Mouse (Mus musculus): ENCODE data around the gene Xrcc1. TPM values are rescaled to one million over a fixed set of nuclear protein-coding genes. Genes with fewer than 3 reads are reported as not detected.

The Xrcc1 gene
- polyA plus RNA-seq, 1 experiment: 159 TPM

DNA sequence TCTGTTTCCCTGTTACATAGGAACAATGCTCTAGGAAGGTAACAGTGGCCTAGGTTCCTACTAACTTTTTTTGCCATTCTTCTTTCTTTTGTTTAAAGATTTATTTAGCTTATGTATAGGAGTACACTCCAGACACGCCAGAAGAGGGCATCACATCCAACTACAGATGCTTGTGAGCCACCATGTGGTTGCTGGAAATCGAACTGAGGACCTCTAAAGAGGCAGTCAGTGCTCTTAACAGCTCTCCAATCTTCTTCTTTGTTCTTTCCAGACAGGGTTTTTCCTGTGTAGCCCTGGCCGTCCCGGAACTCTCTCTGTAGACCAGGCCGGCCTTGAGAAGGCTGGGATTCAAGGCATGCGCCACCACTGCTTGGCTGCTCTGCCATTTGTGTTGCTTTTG lies 21.1 kb upstream of the Xrcc1 start:
- Histone ChIP-seq H3K4me1 (peaks cover 28% of the 10 kb centered on the region), H3K36me3 (replicated peaks; ENCODE audit: low read length) (no peaks in the 10 kb centered on the region), H3K27me3 (replicated peaks) (peaks cover 15% of the 10 kb centered on the region), H3K4me3 (replicated peaks) (no peak overlapping the region), H3K9me3 (no peaks in the 10 kb centered on the region)
- TF ChIP-seq FLI1 (IDR thresholded peaks at IDR 0.05; ENCODE audit: low read length): no peak
- TF ChIP-seq GATA1 (IDR thresholded peaks at IDR 0.05; ENCODE audit: borderline replicate concordance, low read length): no peak

DNA sequence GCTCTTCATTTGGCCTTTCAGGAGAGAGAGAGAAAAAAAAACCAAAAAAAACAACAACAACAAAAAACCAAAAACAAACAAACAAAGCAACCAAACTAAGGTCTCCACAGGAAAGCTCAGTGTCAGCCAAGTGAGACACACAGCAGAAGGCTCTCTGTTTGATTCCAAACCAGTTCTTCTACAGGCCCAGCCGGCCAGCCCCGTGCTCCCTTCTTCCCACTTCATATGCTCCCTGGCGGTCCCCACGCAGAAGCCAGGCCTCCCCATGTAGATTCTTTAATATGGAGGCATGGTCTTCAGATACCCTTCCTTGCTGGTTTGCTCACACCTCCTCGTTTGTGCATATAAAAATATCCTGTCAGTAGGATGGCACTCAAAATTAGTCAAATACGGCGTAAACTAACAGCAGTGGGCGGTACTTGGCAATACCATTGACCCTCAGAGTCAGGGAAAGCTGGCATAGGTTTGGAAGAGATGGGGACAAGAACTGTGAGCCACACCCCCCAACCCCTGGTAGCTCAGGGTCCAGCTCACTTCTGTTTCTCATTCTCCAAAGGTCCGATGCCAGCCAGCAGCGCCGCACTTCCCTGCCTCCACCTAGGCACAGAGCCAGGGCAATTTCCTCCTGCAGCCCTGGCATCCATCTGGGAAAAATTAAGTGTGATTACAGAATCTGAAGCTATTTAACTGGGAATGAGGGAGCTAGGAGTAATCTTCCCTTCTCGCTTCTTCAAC lies 20.2 kb upstream of the Xrcc1 start:
- TF ChIP-seq FLI1 (IDR thresholded peaks at IDR 0.05; ENCODE audit: low read length): no peak
- no peak for TF ChIP-seq GATA1 (IDR thresholded peaks at IDR 0.05; ENCODE audit: borderline replicate concordance, low read length)
- no peaks in the 10 kb centered on the region for H3K9me3 ChIP-seq
- no peaks in the 10 kb centered on the region for H3K36me3 ChIP-seq (replicated peaks; ENCODE audit: low read length)
- no peak overlapping the region for H3K4me3 ChIP-seq (replicated peaks)
- H3K27me3 ChIP-seq (replicated peaks): peaks cover 15% of the 10 kb centered on the region
- peaks cover 29% of the 10 kb centered on the region for H3K4me1 ChIP-seq

DNA sequence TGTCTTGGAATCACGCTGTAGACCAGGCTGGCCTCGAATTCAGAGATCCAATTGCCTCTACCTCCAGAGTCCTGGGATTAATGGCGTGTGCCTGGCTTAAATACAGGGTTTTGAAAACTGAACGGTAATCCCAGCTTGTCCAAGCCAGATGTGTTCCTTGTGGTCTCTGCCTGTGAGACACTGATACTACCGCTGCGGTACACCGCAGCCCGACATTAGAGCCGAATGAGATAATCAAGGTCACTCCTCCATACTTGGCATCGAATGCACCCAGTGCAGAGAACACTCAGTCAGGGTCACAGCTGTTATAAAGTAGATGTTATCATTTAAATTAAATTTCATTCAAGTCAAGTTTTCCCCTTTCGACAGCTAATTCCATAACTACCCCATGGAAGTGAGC lies 17.2 kb upstream of the Xrcc1 start:
- H3K4me1 ChIP-seq: peaks cover 42% of the 10 kb centered on the region
- no peak overlapping the region for H3K4me3 ChIP-seq (replicated peaks)
- H3K9me3 ChIP-seq: no peaks in the 10 kb centered on the region
- TF ChIP-seq GATA1 (IDR thresholded peaks at IDR 0.05; ENCODE audit: borderline replicate concordance, low read length) (no peak), FLI1 (IDR thresholded peaks at IDR 0.05; ENCODE audit: low read length) (no peak)
- peaks cover 16% of the 10 kb centered on the region for H3K36me3 ChIP-seq (replicated peaks; ENCODE audit: low read length)
- peaks cover 3% of the 10 kb centered on the region for H3K27me3 ChIP-seq (replicated peaks)

DNA sequence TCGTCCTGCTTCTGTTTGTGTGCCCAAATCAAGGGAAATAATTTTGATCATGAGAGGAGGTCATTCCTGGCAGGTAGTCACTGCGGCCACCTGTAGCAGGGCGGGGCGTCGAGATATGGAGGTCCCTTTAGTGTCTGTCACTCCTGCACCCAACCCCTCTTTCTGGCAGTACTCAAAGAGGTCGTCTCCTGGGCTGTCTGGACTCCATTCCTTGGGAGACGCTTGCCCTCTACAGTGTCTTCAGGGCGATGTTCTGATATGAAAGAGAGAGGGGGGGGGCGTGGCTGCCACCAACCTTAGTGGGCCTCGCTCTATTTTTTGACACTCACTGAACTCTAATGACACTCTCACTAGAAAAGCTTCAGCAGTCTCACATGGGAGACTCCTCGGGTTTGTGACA lies 16.5 kb upstream of the Xrcc1 start:
- H3K9me3 ChIP-seq: no peaks in the 10 kb centered on the region
- peak overlapping the region; percentile 94 for H3K4me3 ChIP-seq (replicated peaks)
- no peaks in the 10 kb centered on the region for H3K27me3 ChIP-seq (replicated peaks)
- peaks cover 23% of the 10 kb centered on the region for H3K36me3 ChIP-seq (replicated peaks; ENCODE audit: low read length)
- peaks cover 42% of the 10 kb centered on the region for H3K4me1 ChIP-seq
- TF ChIP-seq FLI1 (IDR thresholded peaks at IDR 0.05; ENCODE audit: low read length) (no peak), GATA1 (IDR thresholded peaks at IDR 0.05; ENCODE audit: borderline replicate concordance, low read length) (no peak)

DNA sequence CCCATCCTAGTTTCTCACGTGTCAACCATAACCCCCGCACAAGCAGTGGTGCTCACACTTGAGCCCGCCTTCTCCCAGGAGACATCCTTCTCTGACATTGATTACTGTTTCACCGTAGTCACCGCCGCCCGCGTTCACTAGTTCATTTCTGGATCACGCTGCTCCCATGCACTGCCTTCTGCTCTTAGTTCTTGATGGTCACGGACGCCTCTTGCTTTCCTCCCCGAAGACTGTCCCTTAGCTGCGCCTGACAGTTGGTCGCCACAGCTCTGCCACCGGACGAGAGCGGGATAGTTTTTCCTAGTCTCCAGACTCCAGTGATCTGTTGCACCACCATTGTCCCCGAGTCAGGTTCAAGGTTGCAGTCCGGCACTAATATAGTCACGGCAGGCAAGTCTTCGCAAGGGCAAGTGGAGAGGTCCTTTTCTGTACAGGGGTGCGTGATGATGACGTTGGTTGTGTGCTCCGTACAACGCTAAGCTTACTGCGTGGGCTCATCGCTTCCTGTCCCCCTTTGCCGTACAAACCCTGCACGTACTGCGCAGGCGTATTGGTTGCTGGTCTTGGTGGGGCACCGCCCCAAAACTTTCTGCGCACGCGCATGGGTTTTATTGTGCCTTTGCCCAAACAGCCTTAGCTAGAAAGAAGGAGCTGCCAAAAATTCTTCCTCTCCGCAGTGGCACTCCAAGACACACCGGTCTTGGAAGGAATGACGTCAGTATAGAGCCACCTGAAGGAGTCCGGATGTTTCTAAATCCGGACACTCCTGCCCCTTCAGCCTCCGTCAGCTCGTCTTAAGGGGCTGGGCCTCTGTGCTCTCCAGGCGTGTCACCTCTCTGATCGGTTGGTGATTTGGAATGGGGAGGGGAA lies 15.8 kb upstream of the Xrcc1 start, which contains the start of gene Irgq:
Irgq (plus strand) TSS at position 628 of the 870 bp plus-strand sequence.
- TF ChIP-seq GATA1 (IDR thresholded peaks at IDR 0.05; ENCODE audit: borderline replicate concordance, low read length): no peak
- peak; percentile 22; the same call in 1 of the 2 replicates for TF ChIP-seq FLI1 (IDR thresholded peaks at IDR 0.05; ENCODE audit: low read length)
- Histone ChIP-seq H3K27me3 (replicated peaks) (no peaks in the 10 kb centered on the region), H3K4me1 (peaks cover 42% of the 10 kb centered on the region), H3K9me3 (no peaks in the 10 kb centered on the region), H3K36me3 (replicated peaks; ENCODE audit: low read length) (peaks cover 30% of the 10 kb centered on the region), H3K4me3 (replicated peaks) (peak within 1 kb of the TSS; percentile 94)

DNA sequence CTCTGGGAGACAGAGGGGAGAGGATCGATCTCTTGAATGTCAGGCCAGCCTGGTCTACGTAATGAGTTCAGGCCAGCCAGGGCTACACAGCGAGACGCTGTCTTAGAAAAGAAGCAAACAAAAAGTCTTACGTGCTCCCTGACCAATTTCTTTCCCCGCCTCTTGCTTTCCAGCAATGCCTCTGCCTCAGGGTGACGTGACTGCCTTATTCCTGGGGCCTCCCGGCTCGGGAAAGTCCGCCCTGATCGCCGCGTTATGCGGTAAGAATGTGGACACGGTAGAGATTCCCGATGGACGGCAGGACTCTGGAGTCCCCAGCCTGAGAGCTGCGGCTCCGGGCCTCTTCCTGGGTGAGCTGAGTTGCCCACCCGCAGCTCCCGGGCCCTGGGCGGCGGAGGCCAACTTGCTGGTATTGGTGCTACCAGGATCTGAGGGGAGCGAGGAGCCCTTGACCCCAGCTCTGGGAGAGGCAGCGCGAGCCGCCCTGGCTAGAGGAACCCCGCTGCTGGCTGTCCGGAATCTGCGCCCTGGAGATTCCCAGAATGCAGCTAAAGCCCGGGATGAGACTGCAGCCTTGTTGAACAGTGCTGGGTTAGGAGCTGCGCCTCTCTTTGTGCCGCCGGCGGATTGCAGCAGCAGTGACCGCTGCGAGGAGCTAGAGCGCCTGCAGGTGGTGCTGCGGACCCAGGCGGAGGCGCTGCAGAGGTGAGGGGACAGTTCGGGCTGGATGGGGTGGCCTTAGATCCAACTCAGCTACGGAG lies 14.7 kb upstream of the Xrcc1 start:
- H3K4me3 ChIP-seq (replicated peaks): peak overlapping the region; percentile 94
- no peaks in the 10 kb centered on the region for H3K9me3 ChIP-seq
- TF ChIP-seq GATA1 (IDR thresholded peaks at IDR 0.05; ENCODE audit: borderline replicate concordance, low read length): no peak
- no peak for TF ChIP-seq FLI1 (IDR thresholded peaks at IDR 0.05; ENCODE audit: low read length)
- H3K36me3 ChIP-seq (replicated peaks; ENCODE audit: low read length): peaks cover 41% of the 10 kb centered on the region
- H3K4me1 ChIP-seq: peaks cover 40% of the 10 kb centered on the region
- no peaks in the 10 kb centered on the region for H3K27me3 ChIP-seq (replicated peaks)

DNA sequence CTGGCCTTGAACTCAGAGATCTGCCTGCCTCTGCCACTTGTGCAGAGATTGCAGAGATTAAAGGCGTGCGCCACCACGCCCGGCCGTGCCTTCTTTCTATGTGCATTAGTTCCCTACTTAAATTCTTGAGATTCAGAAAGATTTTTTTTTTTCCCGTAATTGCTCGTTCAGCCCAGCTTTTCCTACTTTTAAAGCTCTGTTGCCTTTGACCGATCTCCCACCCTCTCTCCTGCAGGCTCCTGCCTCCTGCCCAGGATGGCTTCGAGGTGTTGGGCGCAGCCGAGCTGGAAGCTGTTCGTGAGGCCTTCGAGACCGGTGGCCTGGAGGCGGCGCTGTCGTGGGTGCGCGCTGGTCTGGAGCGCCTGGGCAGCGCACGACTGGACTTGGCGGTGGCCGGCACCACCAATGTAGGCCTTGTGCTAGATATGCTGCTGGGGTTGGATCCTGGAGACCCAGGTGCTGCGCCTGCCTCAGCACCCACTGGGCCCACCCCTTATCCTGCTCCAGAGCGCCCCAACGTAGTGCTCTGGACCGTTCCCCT lies 13.0 kb upstream of the Xrcc1 start:
- peaks cover 1% of the 10 kb centered on the region for H3K27me3 ChIP-seq (replicated peaks)
- TF ChIP-seq GATA1 (IDR thresholded peaks at IDR 0.05; ENCODE audit: borderline replicate concordance, low read length) (no peak), FLI1 (IDR thresholded peaks at IDR 0.05; ENCODE audit: low read length) (no peak)
- H3K9me3 ChIP-seq: no peaks in the 10 kb centered on the region
- peaks cover 42% of the 10 kb centered on the region for H3K36me3 ChIP-seq (replicated peaks; ENCODE audit: low read length)
- H3K4me1 ChIP-seq: peaks cover 35% of the 10 kb centered on the region
- no peak overlapping the region for H3K4me3 ChIP-seq (replicated peaks)

DNA sequence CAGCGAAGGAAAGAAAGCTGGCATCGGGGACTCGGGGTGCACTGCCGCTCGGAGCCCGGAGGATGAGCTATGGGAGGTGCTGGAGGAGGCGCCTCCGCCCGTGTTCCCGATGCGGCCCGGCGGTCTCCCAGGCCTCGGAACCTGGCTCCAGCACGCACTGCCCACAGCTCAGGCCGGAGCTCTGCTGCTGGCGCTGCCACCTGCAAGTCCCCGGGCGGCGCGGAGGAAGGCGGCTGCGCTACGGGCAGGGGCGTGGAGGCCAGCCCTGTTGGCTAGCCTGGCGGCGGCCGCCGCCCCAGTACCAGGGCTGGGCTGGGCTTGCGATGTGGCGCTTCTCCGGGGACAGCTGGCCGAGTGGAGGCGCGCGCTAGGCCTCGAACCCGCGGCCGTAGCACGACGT lies 12.3 kb upstream of the Xrcc1 start:
- Histone ChIP-seq H3K27me3 (replicated peaks) (peaks cover 1% of the 10 kb centered on the region), H3K36me3 (replicated peaks; ENCODE audit: low read length) (peaks cover 42% of the 10 kb centered on the region), H3K4me3 (replicated peaks) (no peak overlapping the region), H3K4me1 (peaks cover 37% of the 10 kb centered on the region), H3K9me3 (no peaks in the 10 kb centered on the region)
- TF ChIP-seq GATA1 (IDR thresholded peaks at IDR 0.05; ENCODE audit: borderline replicate concordance, low read length) (no peak), FLI1 (IDR thresholded peaks at IDR 0.05; ENCODE audit: low read length) (no peak)

DNA sequence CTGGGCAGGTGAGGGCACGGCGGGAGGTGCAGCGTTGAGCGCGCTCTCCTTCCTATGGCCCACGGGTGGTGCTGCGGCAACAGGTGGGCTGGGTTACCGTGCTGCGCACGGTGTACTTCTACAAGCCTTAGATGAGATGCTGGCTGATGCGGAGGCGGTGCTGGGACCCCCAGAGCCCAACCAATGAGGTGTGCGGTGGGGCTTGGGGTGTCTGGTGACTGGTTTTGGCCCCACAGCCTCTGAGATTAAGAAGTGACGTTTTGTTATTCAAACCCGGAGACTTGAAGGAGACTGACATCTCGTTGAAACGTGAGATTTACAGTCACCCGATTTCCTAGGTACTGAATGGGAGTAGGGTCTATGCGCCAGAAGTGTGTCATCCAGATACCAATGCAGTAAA lies 11.8 kb upstream of the Xrcc1 start:
- peaks cover 42% of the 10 kb centered on the region for H3K36me3 ChIP-seq (replicated peaks; ENCODE audit: low read length)
- H3K4me3 ChIP-seq (replicated peaks): no peak overlapping the region
- no peaks in the 10 kb centered on the region for H3K9me3 ChIP-seq
- TF ChIP-seq FLI1 (IDR thresholded peaks at IDR 0.05; ENCODE audit: low read length) (no peak), GATA1 (IDR thresholded peaks at IDR 0.05; ENCODE audit: borderline replicate concordance, low read length) (no peak)
- peaks cover 33% of the 10 kb centered on the region for H3K4me1 ChIP-seq
- H3K27me3 ChIP-seq (replicated peaks): peaks cover 1% of the 10 kb centered on the region
